Mouse (Mus musculus) left cerebral cortex, adult 18-20 months (tissue): ENCODE measurements around the gene Olfr2. TPM values are rescaled to one million over a fixed set of nuclear protein-coding genes. Genes with fewer than 3 reads are reported as not detected.
"Not testable (repeated sequence)": the region's sequence is repeated elsewhere in the genome, so short reads cannot be mapped to it uniquely, and the experiment has no call there.

ENCODE experiments used
- DNase-seq, 2 experiments: peaks; one replicate each; pipeline ENCODE4 v3.0.0; 2021 to 2022; ENCODE audit warnings: low spot score in 2 of 2, mixed read lengths in 1 of 2
- long read RNA-seq, 2 experiments: library from polyadenylated mRNA; stranded (forward); transcript quantifications; one replicate each; pipeline ENCODE4 v2.0.0; 2021
- total RNA-seq, 2 experiments: library from RNA; stranded (reverse); gene quantifications; 2 replicates each; pipeline ENCODE4 v1.2.3; 2021

The Olfr2 gene
- total RNA-seq: not detected
- long read RNA-seq, experiment 1: 0 reads
- long read RNA-seq, experiment 2: 0 reads

DNA sequence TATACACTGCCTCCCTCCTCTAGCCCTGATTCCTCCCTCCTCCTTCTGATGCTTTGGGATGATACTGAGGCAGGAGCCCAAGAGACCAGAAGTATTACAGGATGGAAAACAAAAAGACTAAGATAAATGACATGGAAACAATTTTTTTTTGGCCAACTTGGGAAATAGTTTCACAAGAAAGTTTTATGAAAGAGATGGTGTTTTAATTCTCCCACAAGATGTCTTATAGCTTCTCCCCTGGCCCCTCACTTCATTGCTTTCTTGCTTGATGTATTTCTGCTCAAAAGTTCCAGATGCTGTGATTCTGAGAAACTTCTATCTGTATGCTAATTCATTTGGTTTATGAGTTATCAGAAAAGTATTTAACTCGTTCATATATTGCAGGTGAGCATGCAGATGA lies at the start of gene Olfr2:
Olfr2 (minus strand) TSS at position 101 of the 400 bp plus-strand sequence.
- DNase-seq: no peak

DNA sequence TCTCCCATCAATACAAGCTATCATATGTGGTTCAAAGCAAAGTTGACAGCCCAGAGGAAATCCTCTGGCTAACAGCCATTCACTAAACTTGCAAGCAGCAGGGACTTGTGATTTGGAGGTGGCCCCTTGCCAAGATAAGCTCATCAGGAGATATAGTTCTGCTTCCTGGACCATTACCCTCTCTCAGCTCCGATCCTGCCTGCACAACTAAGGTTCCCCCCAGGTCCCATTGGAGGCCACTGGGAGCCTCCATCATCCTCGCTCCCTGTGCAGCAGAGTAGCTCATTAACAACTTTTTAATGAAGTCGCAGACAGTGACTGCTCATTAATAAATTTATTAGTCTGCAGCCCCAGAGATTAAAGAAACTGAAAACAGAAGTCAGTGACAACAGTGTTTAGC lies 41.7 kb upstream of the Olfr2 start:
- DNase-seq: no peak

DNA sequence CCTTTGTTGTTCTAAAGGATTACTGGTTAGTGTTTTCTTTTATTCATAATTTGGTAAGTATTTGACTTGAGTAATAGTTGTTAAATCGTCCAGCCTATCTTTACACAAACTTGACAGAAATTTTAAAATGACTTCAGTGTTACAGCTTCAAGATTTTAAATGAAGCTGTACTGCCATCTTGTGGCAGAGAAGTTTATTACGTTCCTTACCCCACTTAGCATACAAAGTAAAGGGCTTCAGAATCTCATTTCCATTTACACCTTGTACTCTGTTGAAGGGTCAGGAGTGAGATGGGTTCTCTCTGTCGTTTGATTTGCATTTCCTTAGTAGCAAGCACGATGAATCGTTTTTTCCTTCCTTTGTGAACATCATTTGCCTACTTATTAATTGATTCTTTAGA lies 40.0 kb upstream of the Olfr2 start:
- peak; percentile 25 to 49 for DNase-seq

DNA sequence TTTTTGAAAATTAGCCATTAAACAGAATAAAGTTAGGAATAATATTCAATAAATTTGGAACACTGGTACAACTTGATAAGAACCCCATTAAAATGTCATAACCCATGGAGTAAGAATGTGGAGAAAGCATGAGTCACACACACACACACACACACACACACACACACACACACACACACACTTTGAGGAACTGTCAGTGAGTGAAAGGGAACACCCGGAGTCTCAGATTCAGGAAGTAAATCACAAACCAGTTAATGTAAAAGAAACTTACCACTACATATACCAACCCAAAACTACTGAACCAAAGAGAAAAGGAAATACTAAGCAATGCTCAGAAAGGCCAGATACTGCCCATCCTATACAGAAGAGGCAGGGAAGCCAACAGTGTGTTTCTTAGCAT lies 38.5 kb upstream of the Olfr2 start:
- no peak for DNase-seq

DNA sequence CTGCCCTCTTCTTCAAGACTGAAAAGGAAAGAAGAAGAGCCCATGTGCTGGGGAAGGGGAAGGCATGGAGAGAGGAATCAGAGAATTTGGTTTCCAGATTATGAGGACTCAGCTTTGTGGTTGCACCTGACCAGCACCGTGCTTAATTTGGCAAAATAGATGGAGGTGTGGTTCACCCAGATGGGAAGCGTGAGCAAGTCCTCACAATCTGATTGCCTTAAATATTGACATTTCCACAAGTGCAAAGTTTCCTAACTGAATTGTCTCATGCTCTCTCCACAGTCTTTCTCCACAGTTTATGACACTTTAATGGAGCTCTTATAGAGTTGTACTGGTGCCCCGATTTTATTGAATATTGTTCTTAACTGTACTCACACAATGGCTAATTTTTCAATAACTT lies 37.3 kb upstream of the Olfr2 start:
- no peak for DNase-seq

DNA sequence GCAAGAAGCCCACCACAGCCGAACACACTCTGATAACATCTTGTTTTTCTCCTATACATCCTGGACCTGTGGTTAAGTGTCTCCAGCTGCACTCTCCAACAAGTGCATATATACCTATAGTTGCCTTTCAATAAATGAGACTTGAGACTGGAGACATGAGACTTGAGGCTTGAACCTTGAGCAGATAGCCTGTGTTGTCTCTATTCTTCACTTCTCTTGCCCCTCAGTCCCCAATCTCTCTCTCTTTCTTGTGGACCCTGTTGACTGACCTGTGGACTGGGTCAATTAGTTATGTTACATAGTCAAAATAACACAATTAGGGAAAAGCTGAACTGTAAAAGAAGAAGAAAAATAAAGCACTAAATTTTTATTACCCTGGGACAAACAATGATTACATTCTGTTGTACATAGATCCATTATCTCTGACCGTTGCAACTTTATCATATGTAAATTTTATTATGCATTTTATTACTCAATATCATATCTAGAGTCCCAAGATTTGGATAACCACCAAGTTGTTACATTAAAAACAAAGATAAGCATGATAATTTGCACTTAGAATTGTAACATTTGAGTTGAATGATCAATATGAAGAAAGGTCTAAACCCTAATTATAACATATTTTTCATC lies 34.2 kb upstream of the Olfr2 start:
- DNase-seq: no peak

DNA sequence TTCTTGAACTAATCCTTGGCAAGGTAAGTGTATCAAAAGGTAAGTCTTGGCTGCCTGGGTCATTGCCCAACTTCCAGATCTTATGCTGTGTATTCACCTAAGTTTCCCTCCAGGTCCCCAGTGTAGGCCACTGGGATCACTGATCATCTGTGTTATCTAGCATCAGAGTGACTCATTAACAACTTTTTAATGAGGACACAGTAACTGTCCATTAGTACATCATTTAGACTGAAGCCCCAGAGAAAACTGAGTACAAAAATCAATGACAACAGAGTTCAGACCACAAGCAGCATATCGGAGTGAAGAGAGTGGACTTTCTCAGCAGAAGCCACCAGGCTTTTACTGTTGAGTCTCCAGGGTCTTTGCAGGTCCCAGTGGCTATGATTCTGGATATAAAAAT lies 25.0 kb upstream of the Olfr2 start, which contains the start of gene Olfr713:
Olfr713 (plus strand) TSS at position 301 of the 400 bp plus-strand sequence.
- DNase-seq: no peak

DNA sequence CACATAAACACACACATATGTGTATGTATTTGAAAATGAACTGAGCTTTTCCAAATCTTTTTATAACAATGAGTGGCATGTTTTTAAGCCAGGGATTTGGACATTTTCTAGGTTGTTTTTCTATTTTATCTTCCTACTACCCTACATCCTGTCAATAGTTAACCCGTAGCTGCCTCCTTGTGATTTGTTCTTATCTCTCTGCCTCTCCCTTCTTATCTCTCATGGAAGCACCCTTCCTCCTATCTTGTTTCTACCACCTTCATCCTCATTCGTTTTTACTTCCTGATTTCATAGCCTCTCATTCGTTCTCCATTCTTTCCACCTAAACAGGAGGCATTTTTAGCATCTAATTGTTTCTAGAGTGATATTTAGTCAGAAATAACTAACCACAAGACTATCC lies 1.7 kb downstream of the Olfr2 start:
- no peak for DNase-seq

DNA sequence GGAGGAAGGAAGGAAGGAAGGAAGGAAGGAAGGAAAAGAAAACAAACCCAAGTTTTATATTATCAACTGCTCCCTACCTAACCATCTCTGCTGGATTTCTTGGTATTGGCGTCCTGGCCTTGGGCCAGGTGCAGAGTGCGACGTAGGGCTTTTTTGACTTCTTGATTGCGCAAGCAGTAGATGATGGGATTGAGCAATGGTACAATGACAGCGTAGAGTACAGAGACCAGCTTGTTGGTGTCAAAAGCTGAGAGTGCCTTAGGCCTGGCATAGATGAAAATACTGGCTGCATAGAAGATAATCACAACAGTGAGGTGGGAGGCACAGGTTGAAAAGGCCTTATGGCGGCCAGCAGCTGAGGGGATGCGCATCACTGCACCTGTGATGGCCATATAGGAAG lies 5.1 kb downstream of the Olfr2 start:
- DNase-seq: no peak

DNA sequence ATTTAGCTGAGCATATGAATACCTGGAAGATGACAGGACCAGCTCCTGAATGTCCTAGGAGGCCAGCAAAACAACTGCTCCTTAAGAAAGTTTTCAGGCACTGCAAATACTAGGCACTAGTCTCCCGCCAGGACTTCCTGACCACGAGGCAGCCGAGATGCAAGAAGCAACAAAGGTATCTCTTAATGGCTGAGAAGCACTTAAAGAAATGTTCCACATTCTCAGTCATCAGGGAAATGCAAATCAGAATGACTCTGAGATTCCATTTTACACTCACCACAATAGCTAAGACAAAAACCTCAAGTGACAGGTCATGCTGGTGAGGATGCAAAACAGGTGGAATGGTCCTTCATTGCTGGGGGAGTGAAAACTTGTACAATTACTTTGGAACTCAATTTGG lies 20.6 kb downstream of the Olfr2 start:
- DNase-seq: no peak

DNA sequence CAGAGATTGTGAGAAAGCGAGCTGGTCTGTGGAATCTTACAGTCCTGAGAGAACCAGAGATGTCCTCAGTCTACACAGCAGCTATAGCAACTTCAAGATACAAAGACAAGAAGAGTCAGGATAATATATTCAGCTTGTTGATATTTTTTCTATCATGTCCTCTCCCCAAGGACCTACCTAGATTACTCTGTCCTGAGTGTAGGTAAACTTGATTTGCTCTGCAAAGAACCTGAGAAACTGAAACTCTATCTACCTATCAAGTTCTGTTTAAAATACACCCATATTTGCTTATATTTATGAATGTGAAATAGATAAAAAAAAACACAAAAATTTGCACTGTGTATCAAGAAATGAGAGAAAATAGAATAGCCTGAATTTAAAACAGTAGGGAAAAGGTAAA lies 30.5 kb downstream of the Olfr2 start, which contains the start of gene Olfr711:
Olfr711 (minus strand) TSS at position 101 of the 400 bp plus-strand sequence.
- no peak for DNase-seq

DNA sequence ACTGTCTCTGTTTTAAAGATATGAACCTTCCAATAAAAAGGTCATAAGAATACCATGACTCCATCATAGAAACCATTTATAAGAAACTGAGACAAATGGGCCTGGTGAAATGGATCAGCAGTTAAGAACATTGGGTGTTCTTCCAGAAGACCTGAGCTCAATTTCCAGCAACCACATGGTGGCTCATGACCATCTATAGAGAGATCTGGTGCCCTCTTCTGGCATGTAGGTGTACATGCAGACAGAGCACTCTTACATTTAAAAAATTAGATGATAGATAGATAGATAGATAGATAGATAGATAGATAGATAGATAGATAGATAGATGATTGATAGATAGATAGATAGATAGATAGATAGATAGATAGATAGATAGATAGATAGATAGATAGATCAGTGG lies 38.4 kb downstream of the Olfr2 start:
- DNase-seq: not testable (repeated sequence)

DNA sequence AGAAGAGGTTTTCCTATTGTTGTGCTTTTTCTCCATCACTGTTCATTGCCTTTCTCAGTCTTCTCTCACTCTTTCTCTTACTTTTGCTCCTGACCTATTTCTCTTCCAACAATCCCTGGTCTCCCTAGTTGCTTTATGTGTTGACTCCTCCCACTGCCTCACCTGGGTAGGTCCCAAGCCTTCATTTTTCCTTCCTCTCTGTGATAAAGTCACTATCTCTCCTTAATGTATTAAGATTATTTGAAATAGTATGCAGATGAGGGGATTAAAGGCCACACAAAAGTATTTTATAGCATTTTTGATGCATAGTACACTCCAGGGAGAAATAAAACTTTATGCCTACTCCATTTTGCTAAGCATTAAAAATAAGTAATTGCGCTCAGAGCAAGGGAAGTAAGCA lies 42.0 kb downstream of the Olfr2 start, which contains the start of gene Olfr6:
Olfr6 (minus strand) TSS at position 101 of the 400 bp plus-strand sequence.
- DNase-seq: no peak

DNA sequence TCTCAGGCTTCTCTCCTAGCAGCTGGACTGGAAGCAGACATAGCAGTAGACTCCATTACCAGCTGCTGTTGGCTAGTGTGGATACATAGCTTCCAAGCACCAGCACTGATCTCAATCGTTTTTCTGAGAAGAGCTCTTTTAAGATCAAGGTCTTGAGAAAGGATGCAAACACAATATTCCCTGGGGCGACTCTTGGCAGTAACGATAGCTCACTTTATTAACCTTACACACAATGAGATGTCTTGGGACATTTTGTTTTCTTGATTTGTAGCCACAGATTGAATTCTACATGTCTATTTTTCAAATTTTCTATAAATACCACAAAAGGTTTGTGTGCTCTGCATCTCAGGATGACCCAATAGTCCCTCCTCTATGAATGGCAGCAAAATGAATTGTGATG lies 57.7 kb downstream of the Olfr2 start, which contains the start of gene Olfr710:
Olfr710 (minus strand) TSS at position 101 of the 400 bp plus-strand sequence.
- DNase-seq: no peak

Other genes starting within 250 kb of the Olfr2 start
- not detected for gene Olfr699, start 212.9 kb downstream of the Olfr2 start, total RNA-seq
- not detected for gene Olfr700, start 197.2 kb downstream of the Olfr2 start, total RNA-seq
- gene Olfr701, start 191.9 kb downstream of the Olfr2 start, total RNA-seq: not detected
- gene Olfr702, start 172.2 kb downstream of the Olfr2 start, total RNA-seq: not detected
- not detected for gene Olfr703, start 162.7 kb downstream of the Olfr2 start, total RNA-seq
- gene Olfr704, start 142.9 kb downstream of the Olfr2 start, total RNA-seq: not detected
- gene Olfr705, start 129.2 kb downstream of the Olfr2 start, total RNA-seq: not detected
- gene Olfr706, start 117.9 kb downstream of the Olfr2 start, total RNA-seq: not detected
- gene Olfr707, start 104.8 kb downstream of the Olfr2 start, total RNA-seq: not detected
- gene Olfr1532-ps1, start 98.1 kb downstream of the Olfr2 start, total RNA-seq: not detected
- under 1 TPM in 1 of 2 experiments, not detected in 1; 0.07 TPM for gene Olfr709-ps1, start 73.9 kb downstream of the Olfr2 start, total RNA-seq
- gene Olfr710, start 57.8 kb downstream of the Olfr2 start, total RNA-seq: not detected
- gene Olfr6, start 42.1 kb downstream of the Olfr2 start, total RNA-seq: not detected
- not detected for gene Olfr711, start 30.6 kb downstream of the Olfr2 start, total RNA-seq
- not detected for gene Olfr713, start 25.1 kb upstream of the Olfr2 start, total RNA-seq
- not detected for gene Olfr714, start 64.9 kb upstream of the Olfr2 start, total RNA-seq
- gene Olfr17, start 87.1 kb upstream of the Olfr2 start, total RNA-seq: not detected
- gene Olfr715b, start 104.3 kb upstream of the Olfr2 start, total RNA-seq: not detected
- not detected for gene Olfr715, start 125.0 kb upstream of the Olfr2 start, total RNA-seq
- gene Olfr716, start 132.3 kb upstream of the Olfr2 start, total RNA-seq: not detected
- not detected for gene Nlrp14, start 160.9 kb upstream of the Olfr2 start, total RNA-seq
- not detected for gene Rbmxl2, start 203.4 kb upstream of the Olfr2 start, total RNA-seq